Mouse (Mus musculus) central nervous system, embryonic 11.5 days (tissue): Measurements from ENCODE around the gene Nsun4. TPM values are rescaled to one million over a fixed set of nuclear protein-coding genes. Genes with fewer than 3 reads are reported as not detected.

Experiments used
- polyA plus RNA-seq: library from polyadenylated mRNA; depleted of rRNA; stranded (reverse); fragments of >200 nt; gene quantifications from 2 replicates; pipeline ENCODE4 v1.2.3, GENCODE M21; 2012; rRNA removed

Gene Nsun4
- 9.7 and 13.1 TPM in 2 replicates for polyA plus RNA-seq

GRCm38 (mm10) chr4:116053399-116053961 is at the start of gene Nsun4:
TSS of gene Nsun4 (minus strand) at chr4:116053876.

GRCm38 (mm10) chr4:116074861-116075620 is 21.4 kb upstream of the Nsun4 start, which contains the start of the genes Uqcrh and Lrrc41:
TSS of gene Uqcrh (minus strand) at chr4:116075071.
TSS of gene Lrrc41 (plus strand) at chr4:116075269.

GRCm38 (mm10) chr4:116017902-116018746 is 35.6 kb downstream of the Nsun4 start, which contains the start of gene Faah:
TSS of gene Faah (minus strand) at chr4:116017926.

Other genes starting within 250 kb of the Nsun4 start
- gene Mob3c, start 225.8 kb downstream of the Nsun4 start, polyA plus RNA-seq = 6.5 and 8.0 TPM in 2 replicates
- 39.5 and 41.0 TPM in 2 replicates for gene Mknk1, start 214.7 kb downstream of the Nsun4 start, polyA plus RNA-seq
- not detected in 2 replicates for gene Kncn, start 169.5 kb downstream of the Nsun4 start, polyA plus RNA-seq
- gene 6430628N08Rik, start 163.2 kb downstream of the Nsun4 start, polyA plus RNA-seq = 0.04 and 0.23 TPM in 2 replicates
- gene Dmbx1, start 114.0 kb downstream of the Nsun4 start, polyA plus RNA-seq = 5.4 and 9.1 TPM in 2 replicates
- 2.7 TPM in 2 replicates for gene Faah, start 36.0 kb downstream of the Nsun4 start, polyA plus RNA-seq
- 542 and 729 TPM in 2 replicates for gene Uqcrh, start 21.2 kb upstream of the Nsun4 start, polyA plus RNA-seq
- gene Lrrc41, start 21.4 kb upstream of the Nsun4 start, polyA plus RNA-seq = 26.9 and 41.3 TPM in 2 replicates
- 34.7 and 37.0 TPM in 2 replicates for gene Rad54l, start 69.8 kb upstream of the Nsun4 start, polyA plus RNA-seq
- 42.6 and 61.4 TPM in 2 replicates for gene Pomgnt1, start 70.0 kb upstream of the Nsun4 start, polyA plus RNA-seq
- 0.97 and 1.1 TPM in 2 replicates for gene Lurap1, start 97.5 kb upstream of the Nsun4 start, polyA plus RNA-seq
- 0.05 TPM in 1 of 2 replicates, not detected in the other for gene Tspan1, start 113.7 kb upstream of the Nsun4 start, polyA plus RNA-seq
- gene 1700042G07Rik, start 119.5 kb upstream of the Nsun4 start, polyA plus RNA-seq = not detected in 2 replicates
- gene Gm49337, start 119.5 kb upstream of the Nsun4 start, polyA plus RNA-seq = not detected in 2 replicates
- 65.3 and 79.7 TPM in 2 replicates for gene Pik3r3, start 167.7 kb upstream of the Nsun4 start, polyA plus RNA-seq